Mouse (Mus musculus): ENCODE measurements around the gene Plekha4.
"Not testable (repeated sequence)": the region's sequence is repeated elsewhere in the genome, so short reads cannot be mapped to it uniquely, and the experiment has no call there.

Plekha4 gene

GRCm38 (mm10) chr7:45525809-45526473, at the start of gene Plekha4, which contains the start of gene Ppp1r15a:
Gene Plekha4 (plus strand): TSS chr7:45526330.
Gene Ppp1r15a (minus strand): TSS chr7:45526268.
- DNase-seq (ENCODE audit: low spot score) = peak; percentile 90

DNA sequence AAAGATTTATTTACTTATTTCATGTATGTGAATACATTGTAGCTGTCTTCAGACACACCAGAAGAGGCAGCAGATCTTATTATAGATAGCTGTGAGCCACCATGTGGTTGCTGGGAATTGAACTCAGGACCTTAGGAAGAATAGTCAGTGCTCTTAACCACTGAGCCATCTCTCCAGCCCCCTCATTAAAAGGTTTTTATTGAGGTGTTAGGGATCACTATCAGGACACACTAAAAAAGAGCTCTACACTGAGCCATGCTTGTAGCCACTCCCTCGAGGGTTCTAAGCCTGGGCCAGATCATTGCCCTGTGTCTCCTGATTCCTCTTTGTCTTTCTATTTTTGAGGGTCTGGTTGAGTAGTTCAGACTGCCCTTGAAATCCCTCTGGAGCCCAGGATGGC, 49.7 kb upstream of the Plekha4 start:
- DNase-seq (ENCODE audit: low spot score) = no peak

DNA sequence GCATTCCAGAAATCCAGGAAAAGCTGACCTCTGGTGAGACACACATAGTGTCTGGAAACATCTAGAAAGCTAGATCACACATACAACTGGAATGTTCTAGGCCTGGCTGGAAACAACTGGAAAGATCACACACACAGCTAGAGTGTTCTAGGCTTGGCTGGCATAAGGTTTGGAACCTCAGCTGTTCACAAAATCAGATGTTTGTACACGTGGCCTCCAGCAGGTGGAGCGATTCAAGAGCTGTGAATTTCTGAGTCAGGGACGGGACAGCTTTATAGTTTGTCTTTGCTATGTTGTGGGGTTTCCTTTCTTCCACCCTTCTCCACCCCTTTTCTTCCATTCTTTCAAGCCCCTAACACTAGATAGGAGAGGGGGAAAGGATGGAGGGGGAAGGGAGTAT, 49.1 kb upstream of the Plekha4 start:
- no peak for DNase-seq (ENCODE audit: low spot score)

- no peak for DNase-seq (ENCODE audit: low spot score)
Measured at GRCm38 (mm10) chr7:45478774-45479173, 47.4 kb upstream of the Plekha4 start.

- DNase-seq (ENCODE audit: low spot score) = not testable (repeated sequence)
Measured at GRCm38 (mm10) chr7:45480310-45480709, 45.8 kb upstream of the Plekha4 start.

DNA sequence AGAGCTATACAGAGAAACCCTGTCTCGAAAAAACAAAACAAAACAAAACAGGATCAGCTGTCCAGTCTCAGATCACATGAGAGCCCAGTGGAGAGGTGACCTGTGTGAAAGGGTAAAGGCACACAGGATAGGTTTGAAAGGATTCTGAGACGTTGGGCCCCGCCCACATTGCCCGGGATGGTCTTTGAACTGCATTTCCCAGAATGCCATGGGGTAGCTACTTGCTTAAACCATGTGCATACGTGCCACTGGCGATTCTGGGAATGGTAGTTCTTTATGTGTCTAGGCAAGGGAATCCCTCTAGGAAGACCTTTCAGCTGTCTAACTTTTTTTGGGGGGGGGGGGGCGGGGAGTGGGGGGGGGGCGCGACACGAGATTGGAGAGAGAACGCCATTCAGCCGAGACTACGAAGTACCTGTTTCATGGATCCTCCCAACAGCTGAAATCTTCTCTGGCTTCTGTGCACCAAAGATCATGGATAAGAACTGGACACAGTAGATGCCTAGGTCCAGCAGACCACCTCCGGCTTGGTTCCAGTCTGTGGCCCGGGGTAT, 44.7 kb upstream of the Plekha4 start, which contains the start of gene Tulp2:
TSS of gene Tulp2 (plus strand) at position 504 of the 554 bp plus-strand sequence.
- peak; percentile 83 for DNase-seq (ENCODE audit: low spot score)

- no peak for DNase-seq (ENCODE audit: low spot score)
Measured at GRCm38 (mm10) chr7:45482166-45482565, 44.0 kb upstream of the Plekha4 start.

DNA sequence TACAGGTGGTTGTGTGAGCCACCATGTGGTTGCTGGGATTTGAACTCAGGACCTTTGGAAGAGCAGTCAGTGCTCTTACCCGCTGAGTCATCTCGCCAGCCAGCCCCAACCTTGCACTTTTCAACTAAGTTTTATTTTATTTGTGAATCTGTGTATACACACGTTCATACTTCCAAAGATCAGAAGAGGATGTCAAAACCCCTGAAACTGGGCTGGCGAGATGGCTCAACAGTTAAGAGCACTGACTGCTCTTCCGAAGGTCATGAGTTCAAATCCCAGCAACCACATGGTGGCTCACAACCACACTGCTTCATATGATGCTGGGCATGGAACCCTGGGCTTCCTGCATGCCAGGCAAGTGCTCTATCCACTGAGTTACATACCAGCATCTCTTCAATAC, 41.1 kb upstream of the Plekha4 start:
- DNase-seq (ENCODE audit: low spot score) = not testable (repeated sequence)

- DNase-seq (ENCODE audit: low spot score) = no peak
Measured at GRCm38 (mm10) chr7:45486158-45486557, 40.0 kb upstream of the Plekha4 start.

DNA sequence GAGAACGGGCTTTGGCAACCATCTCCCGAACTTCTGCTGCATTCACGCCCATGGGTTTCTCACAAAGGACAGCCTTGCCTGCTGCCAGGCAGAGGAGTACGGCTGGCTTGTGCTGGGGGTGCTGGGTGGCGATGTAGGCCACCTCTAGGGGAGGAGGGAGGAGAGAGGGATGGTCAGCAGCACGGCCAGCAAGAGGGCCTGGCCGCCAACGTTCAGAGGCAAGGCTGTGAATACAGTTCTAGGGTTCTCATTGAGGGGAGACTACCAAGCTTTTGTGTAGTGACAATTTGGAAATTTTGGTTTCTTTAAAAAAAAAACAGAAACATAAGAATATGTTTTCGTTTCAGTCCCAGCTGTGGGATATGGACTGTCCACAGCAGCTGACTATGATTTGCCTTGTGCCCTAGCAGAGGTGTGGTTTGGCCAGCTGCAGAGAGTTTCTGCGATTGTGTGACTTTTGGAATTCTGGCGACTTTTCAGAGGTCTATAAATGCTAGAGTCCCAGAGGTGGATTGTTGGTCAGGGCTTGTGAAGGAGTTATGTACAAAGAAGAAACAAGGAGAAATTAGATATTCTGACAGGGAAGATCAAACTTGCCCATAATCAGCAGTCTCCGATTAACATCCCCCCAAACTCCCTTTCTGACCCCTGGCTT, 39.2 kb upstream of the Plekha4 start, which contains the start of gene Gm45808:
TSS of gene Gm45808 (minus strand) at position 51 of the 655 bp plus-strand sequence.
- DNase-seq (ENCODE audit: low spot score) = no peak

DNA sequence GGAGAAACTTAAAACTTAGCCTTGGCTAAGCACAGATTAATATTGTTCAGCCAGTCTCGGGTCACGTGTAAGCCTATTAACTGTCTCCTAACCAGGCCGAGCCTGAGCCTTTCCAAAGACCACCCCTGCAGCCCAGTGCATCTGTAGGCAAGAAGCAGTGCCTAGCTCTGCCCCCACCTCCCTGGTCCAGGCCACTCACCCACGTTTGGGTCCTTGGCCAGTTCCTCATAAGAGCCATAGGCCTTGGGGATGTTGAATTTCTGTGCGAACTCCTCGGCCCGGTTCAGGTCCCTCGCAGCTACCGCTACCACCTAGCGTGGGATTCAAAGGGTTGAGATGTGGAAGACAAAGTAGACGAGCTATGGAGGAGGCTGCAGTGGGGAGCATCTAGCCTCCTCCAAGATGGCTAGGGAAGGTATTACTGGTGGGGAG, 38.3 kb upstream of the Plekha4 start:
- DNase-seq (ENCODE audit: low spot score) = no peak

GRCm38 (mm10) chr7:45488293-45489204, 37.6 kb upstream of the Plekha4 start, which contains the start of gene Dhdh:
Gene Dhdh (minus strand): TSS chr7:45488805.
- peak; percentile 77 for DNase-seq (ENCODE audit: low spot score)

DNA sequence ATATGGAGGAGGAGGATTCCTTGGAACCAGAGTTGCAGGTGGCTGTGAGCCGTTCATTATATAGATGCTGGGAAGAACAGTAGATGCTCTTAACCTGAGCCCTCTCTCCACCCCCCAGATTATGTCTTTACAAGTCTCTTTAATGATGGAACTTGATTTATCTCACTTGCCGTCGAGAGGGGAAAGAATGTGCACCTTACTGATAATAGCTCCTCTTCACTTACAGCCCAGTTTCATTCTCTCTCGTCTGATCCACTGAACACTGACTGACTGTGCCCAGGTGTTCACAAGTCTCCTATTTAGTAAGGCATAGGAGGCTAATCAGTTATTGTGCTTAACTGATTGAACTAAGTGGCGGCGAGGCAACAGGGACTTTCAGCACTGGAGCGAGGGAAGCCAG, 36.6 kb upstream of the Plekha4 start:
- DNase-seq (ENCODE audit: low spot score) = no peak

DNA sequence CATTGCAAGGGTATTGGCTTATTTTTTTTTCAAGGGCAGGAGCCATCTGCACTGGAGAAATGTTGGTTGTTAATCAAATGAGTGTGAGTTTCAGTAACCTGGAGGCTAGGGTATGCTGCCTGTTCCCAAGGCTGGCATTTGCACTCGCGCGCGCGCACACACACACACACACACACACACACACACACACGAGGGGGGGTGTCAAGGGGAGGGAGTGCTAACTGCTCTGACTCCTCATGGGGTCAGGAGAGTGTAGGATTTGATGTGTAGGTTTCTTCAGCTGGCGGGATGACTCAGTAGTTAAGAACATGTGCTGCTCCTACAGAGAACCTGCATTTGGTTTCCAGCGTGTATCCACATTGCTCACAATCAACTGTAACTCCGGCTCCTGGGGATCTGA, 35.3 kb upstream of the Plekha4 start:
- DNase-seq (ENCODE audit: low spot score) = no peak

GRCm38 (mm10) chr7:45491264-45491663, 34.9 kb upstream of the Plekha4 start:
- DNase-seq (ENCODE audit: low spot score) = no peak

DNA sequence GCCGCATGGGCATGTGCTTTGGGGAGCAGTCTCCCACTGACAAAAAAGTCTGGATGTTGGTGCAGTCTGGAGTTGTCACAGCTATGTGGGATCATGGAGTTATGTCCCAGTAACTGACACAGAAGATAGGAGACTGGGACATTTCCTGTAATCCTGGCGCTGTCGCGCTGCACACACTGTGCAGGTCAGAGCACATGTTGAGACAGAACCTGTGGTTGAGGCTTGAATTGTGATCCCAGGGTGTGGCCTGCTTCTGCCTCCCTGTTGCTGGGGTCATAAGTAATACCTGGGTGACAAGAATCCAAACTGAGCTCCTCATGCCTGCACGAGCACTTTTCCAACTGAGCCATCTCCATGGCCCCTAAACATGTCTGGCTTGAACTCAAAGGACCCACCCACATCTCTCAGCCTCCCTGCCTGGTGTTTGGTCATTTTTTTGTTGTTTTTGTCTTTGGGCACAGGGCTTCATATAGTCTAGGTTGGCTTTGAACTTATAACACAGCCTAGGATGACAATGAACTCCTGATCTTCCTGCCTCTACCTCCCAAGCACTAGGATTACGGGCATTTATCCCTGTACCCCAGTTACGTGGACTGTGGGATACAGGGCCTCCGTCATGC, 33.8 kb upstream of the Plekha4 start:
- no peak for DNase-seq (ENCODE audit: low spot score)

DNA sequence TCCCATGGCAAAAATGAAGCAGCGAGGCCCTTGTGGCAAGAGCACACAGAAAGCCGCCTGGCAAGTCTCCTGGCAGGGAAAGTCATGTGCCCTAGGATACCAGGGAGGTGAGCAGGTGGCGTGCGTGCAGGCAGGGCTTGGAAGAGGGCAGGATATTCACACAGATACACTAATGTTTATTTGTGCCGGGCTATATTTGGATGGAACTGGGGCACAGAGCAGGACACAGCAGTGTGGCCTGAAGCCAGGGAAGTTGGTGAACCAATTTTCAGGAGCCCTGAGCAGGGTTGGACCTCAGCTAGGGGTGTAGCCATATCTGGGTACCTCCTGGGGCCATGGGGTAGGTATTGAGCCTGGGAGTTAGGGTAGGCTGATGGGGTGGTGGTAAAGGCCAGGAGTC, 33.2 kb upstream of the Plekha4 start:
- no peak for DNase-seq (ENCODE audit: low spot score)

DNA sequence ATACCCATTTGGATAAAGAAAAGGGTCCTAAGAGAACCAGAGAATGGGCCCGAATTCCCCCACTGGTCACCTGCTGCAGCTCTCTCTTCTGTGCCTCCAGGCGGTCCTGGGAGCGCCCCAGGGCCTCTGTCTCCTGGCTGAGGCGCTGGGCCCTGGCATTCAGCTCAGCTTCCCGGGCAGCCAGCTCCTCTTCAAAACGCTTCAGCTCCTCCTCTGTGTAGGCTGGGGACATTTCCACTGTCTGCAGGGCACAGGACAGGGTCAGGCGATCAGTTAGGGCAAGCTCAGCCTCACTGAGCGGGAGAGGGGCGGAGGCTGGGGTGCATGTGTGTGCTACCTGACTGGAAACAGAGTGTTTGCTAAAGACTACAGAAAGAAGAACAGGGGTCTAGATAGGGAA, 31.6 kb upstream of the Plekha4 start:
- no peak for DNase-seq (ENCODE audit: low spot score)

- DNase-seq (ENCODE audit: low spot score) = no peak
Measured at GRCm38 (mm10) chr7:45498427-45498826, 27.7 kb upstream of the Plekha4 start.

- DNase-seq (ENCODE audit: low spot score) = no peak
Measured at GRCm38 (mm10) chr7:45507583-45507982, 18.5 kb upstream of the Plekha4 start.

GRCm38 (mm10) chr7:45508561-45508960, 17.6 kb upstream of the Plekha4 start:
- no peak for DNase-seq (ENCODE audit: low spot score)
